Mouse (Mus musculus): ENCODE results near the gene Adamts17.

The Adamts17 gene

GRCm38 (mm10) chr7:67027696-67028095, 188.2 kb downstream of the Adamts17 start:
- in situ Hi-C loops (cut with MboI, MseI), result no loop called here

GRCm38 (mm10) chr7:67028902-67029301, 189.4 kb downstream of the Adamts17 start:
- in situ Hi-C loops (cut with MboI, MseI), result no loop called here

- in situ Hi-C loops (cut with MboI, MseI), result no loop called here
These were observed 189.9 kb downstream of the Adamts17 start for GRCm38 (mm10) chr7:67029481-67029880.

DNA sequence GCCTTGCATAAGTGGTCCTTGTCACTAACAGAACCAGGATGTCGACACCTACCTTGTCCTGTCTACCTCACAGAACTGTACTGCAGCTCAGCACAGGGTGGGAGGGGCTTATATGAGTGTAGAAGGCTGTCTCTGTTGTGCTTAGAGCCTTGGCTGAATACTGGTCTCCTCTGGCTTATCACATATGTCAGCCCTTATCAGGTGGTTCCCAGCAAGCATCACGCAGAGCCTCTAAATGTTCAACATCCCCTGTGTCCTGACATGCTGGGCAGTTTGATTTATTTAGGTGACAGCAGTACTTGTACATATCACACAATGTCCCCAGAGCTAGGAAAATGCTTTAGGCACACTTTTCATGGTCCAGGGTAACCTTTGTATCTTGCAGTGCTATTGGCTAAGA, 191.7 kb downstream of the Adamts17 start:
- in situ Hi-C loops (cut with MboI, MseI), result no loop called here

GRCm38 (mm10) chr7:67032616-67033015, 193.1 kb downstream of the Adamts17 start:
- in situ Hi-C loops (cut with MboI, MseI), result no loop called here

GRCm38 (mm10) chr7:67034369-67034768, 194.8 kb downstream of the Adamts17 start:
- in situ Hi-C loops (cut with MboI, MseI), result no loop called here

DNA sequence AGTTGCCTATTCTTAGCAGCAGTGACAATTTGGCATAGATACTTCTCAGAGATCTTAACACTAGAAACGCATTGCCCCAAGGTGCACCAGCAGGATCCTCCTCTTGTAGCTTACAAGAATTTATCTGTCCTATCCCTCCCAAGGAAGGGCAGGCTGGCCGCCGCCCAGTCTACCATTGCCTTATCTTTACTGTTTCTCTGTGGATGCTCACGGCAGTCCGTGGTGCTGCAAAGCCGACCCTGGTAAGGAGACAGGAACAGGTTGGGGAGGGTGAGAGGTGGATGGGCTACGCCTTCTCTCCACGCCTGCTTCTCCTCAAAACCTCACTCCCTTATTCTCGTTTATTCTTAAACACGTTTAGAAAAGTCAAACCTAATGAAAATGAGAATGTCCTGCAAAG, 195.7 kb downstream of the Adamts17 start:
- in situ Hi-C loops (cut with MboI, MseI), result no loop called here

DNA sequence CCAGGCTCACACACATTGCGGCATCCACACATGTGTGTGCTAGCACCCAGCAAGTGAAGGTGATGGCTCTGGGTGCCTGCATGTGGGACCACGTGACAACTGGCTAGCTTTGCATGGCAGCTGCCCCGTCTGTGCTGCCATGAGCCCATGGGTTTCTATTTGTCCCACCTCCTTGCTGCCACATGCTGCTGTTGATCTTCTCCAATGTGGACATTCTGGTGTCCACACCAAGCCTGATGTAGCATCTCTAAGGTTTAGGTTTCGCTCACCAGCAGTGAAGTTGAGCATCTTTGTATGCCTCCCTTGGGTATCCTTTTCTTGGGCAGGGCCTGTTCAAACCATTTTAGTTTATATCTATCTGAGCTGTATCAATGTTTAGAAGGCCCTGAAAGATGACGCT, 196.1 kb downstream of the Adamts17 start:
- in situ Hi-C loops (cut with MboI, MseI), result no loop called here

- in situ Hi-C loops (cut with MboI, MseI), result no loop called here
These were observed 197.3 kb downstream of the Adamts17 start for GRCm38 (mm10) chr7:67036502-67037485.

GRCm38 (mm10) chr7:67037726-67038520, 198.4 kb downstream of the Adamts17 start:
- in situ Hi-C loops (cut with MboI, MseI), result no loop called here

DNA sequence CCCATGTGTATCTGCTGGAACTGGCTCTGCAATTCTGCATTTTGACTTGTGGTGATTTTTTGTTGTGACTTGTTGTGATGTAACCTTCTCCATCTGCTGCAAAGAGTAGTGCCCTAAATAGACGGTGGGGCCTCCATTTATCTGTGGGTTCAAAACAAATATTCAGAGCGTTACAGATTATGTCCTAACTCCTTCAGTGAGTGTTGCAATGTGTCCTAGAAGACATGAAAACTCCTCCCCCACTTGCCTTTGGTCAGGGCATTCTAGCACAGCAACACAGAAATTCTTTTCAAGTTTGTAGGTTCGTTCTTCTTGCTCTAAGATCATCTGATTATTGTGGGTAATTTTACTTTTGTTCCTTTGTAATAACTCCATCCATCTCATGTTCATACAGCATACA, 199.6 kb downstream of the Adamts17 start:
- in situ Hi-C loops (cut with MboI, MseI), result no loop called here

GRCm38 (mm10) chr7:67039861-67040260, 200.3 kb downstream of the Adamts17 start:
- in situ Hi-C loops (cut with MboI, MseI), result no loop called here

- in situ Hi-C loops (cut with MboI, MseI), result no loop called here
These were observed 202.2 kb downstream of the Adamts17 start for GRCm38 (mm10) chr7:67041685-67042084.

DNA sequence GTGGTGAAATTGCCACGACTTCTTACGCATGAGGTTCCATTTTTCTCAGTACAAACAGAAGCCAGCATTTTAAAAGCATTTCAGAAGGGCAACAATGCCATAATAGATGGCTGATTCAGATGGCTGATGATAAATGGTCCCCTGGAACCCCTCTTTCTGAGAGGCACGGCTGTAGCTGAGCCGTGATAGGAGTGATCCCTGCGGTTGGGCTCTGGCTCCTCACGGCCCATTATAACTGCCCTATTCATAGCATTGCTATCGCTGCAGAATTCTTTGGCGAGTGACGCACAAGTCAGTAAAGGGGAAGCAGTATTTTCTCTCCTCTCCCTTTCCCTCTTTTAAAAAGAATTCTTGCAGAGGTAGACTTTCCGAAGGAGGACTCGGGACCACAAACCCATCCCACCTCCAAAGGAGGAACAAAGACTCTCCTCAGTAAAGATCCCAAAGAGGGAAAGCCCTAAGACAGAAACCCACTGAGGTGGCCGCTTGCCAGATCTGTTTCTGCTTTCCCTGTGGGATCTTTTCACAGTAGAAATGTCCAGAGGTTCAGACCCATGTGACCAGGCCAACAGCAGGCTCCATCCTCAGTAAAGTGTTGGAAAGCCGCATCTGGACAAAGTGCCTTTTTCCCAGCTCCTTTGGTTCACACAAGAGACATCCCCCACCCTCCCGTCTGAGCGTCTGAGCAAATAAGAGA, 204.7 kb downstream of the Adamts17 start:
- in situ Hi-C loops (cut with MboI, MseI), result no loop called here

DNA sequence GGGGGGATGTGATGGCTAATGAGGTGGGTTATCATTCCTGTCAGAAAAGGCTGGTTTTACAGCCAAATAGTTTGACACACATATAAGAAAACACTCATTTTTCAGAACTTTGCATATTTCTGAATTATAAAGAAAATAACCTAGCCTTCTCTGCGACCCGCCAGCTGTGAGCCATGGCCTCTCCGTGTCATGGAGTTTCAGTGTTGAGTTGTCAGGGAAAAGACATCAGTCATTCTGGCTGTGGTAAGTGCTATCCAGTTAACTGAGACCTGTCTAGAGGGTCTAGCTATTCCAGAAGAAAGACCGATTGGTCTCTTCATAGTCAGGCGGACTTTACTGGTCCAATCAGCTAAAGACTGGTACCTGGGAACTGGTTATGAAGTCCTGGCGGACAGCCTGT, 205.7 kb downstream of the Adamts17 start:
- in situ Hi-C loops (cut with MboI, MseI), result no loop called here

DNA sequence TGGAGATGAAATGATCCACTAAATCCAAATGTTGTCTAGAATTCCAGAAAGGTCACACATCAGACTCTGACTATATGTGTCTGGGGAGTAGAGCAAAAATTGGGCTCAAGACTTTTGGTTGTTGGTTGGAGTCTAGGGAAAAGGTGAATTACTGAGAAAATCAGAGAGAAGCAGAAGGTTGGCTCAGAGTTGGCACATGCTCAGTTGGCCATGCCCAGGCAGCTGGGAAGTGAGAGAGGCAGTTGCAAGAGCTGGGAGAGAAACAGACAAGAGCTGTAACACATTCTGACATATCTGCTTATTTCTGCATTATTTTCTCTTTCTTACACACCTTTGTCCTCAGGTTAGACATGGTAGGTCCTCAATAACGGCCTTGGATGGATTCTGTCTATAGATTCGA, 209.7 kb downstream of the Adamts17 start:
- in situ Hi-C loops (cut with MboI, MseI), result no loop called here

DNA sequence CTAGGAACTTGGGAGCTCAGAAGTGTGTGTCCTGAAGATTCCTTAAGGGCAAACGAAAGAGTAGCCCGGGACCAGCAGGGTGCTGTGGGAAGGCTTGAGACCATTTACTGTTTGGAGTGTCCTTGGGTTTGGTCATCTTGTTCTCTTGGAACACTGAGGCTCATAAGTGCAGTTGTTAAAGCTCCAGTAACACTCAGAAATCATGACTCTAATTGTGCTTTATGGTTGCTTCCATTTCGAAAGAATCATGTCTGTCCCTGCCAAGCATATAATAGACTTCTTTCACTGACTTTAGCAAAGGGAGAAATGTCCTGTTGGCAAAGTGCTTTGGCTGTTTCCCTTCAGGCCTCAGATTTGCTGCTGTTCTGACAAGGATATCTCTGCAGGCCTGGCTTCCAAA, 210.9 kb downstream of the Adamts17 start:
- in situ Hi-C loops (cut with MboI, MseI), result no loop called here

DNA sequence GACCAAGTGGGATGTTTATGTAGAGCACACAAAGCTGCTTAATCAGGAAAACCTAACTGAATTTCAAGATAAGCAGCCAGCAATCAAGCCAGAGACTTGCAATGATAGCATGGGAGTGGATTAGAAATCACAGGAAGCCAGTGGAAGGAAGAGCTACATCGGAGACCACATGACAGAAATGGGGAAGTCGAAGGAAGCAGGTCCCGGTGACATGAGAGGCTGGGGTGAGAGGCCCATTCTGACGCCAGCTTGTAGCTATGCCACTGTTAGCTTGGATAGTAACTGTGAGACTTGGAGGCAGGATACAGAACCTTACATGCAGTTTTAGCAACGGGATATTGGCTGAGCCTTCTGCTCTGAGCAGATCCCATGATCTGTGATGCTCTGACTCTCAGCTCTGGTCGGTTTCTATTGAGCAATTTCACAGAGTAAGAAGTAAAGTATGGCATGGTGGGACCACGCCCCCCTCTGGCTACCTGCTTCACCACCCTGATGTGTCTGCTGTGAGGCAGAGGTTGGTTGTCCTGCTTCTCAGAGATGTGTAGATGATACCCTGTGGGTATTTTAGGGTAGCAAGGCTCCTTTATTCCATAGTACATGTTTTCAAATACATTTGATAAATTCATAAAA, 211.7 kb downstream of the Adamts17 start:
- in situ Hi-C loops (cut with MboI, MseI), result no loop called here

DNA sequence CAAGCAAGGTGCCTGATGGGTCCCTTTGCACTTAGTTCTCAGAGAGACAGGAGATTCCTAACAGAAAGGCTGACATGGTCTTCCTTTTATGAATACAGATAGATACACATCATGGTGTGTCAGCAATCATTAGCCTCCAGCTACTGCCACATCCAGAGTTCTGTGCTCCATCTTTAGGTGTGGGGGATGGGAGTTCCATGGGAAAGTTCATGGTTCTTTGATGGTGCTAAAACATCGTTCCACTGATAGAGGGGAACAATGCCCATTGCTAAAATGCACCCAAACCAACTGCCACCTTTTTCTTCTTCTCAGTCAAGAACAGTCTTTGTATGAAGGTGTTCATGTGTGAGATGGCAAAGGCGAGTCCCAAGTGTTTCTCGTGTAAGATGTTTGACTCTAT, 215.3 kb downstream of the Adamts17 start:
- in situ Hi-C loops (cut with MboI, MseI), result no loop called here

DNA sequence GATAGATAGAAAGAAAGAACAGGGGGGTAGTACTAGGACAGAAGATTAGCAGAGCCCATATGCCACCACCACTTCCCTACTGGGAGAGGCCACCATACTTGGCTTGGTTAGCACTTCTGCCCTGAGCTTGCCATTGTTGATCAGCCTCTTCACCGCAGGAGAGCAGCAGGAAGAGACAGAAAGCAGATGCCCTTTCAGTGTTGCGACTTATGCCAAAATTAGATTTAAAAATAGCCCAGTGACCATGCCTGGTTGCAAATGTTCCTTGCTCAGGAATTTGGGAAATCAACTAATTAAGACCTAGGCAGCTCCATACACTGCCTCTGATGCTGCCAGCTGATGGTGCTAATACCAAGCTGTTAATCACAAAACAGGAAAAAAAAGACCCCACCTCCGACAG, 216.0 kb downstream of the Adamts17 start:
- in situ Hi-C loops (cut with MboI, MseI), result no loop called here

DNA sequence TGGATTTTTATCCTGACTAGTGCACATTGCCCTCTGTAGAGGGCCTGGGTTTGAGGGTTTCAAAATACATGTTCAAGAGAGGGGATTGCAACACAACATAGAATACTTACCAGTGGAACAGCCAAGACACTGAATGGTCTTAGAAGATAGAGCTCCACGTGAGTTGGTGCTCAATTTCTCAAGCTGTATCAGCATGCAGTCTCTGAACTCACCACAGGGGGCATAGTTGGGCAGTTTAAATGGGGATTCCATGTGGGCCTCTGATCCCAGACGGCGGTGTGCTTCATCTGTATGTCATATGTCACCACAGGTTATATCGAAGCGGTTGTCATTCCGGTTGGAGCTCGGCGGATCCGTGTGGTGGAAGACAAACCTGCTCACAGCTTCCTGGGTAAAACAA, 222.2 kb downstream of the Adamts17 start:
- in situ Hi-C loops (cut with MboI, MseI), result no loop called here

- in situ Hi-C loops (cut with MboI, MseI), result no loop called here
These were observed 223.0 kb downstream of the Adamts17 start for GRCm38 (mm10) chr7:67062571-67062970.

All from T-helper 17 cell (primary cell).